Mouse (Mus musculus): ENCODE results near the gene Sigirr.

Sigirr gene

GRCm38 (mm10) chr7:141096649-141097056, 3.7 kb downstream of the Sigirr start:
- no peak for DNase-seq (ENCODE audit: low spot score)

GRCm38 (mm10) chr7:141096021-141096420, 4.4 kb downstream of the Sigirr start:
- DNase-seq (ENCODE audit: low spot score), result no peak

GRCm38 (mm10) chr7:141094487-141095205, 5.7 kb downstream of the Sigirr start:
- DNase-seq (ENCODE audit: low spot score), result no peak

DNA sequence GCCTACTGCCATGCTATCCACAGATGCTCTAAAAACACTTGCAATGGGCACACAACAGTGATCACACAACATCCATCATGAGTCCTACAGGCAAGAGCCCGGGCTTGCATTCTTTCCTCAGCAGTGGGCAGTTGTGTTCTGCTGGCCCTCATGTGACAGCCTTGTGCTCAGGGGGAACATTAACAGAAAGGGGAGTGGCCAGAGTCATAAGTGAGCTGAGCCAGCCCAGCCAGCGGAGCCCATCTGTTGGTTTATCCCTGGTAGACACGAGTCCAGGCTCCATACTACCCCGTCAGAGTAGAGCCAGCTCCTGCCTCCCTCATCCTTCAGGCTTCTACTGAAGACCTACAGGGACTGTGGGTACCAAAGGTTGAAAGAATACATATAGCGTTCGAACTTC, 6.4 kb downstream of the Sigirr start:
- no peak for DNase-seq (ENCODE audit: low spot score)

DNA sequence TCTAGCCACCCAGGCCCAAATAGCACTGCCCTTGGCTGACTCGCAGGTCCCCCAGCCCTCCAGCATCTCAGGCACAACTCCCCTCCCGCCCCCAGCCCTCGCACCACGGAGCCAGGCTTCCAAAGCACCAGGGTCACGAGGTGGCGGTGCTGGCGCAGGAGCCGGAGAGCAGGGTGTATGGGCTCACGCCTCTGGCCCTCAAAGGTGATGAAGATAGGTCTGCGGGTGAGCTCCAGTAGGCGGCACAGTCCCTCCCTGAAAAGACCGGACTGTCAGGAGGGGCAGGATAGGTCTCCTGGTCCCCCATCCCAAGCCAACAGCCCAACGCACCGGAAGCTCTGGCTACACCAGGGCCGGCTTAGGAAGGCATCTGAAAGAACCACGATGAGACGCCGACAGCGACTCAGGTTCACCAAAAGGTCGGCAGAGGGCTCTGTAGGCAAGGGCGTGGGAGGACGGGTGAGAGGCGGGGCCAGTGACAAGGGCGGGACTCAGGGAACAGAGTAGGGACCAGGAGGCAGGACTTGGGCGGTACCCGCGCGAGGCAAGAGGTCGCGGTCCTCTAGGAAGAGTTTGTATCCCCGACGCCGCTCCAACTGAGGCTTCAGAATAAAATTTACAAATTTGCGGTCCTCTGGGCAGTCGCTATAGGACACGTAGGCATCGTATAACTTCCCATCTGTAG, 8.2 kb downstream of the Sigirr start:
- no peak for DNase-seq (ENCODE audit: low spot score)

DNA sequence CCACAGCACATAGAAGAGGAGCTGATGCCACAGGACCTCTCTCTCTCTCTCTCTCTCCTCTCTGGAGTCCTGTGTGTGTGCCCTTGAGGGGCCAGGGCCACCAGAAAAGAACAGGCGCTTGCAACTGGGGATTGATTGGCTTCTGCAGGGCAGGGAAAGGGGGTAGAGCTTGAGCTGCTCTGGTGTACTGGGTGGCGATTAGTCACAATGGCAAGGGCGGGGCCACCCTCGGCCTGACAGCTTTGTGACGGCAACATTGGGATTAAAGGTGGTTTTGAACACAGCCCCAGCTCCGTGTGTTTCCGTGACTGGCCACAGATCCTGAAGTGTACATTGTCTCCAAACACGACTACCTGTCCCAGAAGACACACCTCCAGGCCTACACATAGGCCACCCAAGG, 10.1 kb downstream of the Sigirr start:
- DNase-seq (ENCODE audit: low spot score), result no peak

GRCm38 (mm10) chr7:141088473-141088872, 11.9 kb downstream of the Sigirr start:
- DNase-seq (ENCODE audit: low spot score), result no peak

DNA sequence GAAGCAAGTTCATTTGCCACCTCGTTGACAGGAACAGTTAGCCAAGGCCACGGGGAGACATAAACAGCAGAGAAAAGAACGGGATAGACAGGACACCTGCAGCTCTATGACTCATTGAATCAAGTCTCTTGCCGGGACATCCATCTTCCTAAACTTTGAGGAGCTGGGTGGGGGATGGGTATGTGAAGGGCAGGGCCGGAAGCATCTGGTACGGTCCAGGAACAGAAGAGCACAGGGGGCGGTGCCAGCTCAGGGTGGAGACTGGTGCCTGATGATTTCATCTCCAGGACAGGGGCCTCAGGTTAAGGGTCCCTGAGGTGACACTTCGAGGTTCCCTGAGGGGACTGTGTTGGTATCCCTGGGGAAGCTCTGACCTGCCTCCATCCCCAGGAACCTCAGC, 12.5 kb downstream of the Sigirr start:
- no peak for DNase-seq (ENCODE audit: low spot score)

GRCm38 (mm10) chr7:141079481-141080449, 20.6 kb downstream of the Sigirr start:
- no peak for DNase-seq (ENCODE audit: low spot score)

DNA sequence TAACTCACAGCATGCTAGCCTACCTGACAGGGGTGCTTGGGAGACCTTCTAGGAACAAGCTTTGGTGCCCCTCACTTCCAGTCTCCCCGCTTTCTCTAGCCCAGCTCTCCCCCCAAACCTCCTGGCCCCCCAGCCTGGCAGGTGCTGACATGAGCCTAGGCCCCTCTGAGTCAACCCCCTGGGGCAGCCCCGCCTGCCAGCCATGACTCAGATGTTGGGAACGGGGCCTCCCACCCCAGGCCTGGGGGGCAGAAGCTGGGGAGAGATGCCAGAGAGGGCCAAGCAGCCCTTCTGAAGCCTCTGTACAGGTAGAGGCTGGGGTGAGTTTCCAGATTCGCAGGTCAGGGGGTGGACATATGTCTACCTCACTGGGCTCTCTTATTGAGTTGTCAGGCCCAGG, 21.5 kb downstream of the Sigirr start:
- DNase-seq (ENCODE audit: low spot score), result no peak

- no peak for DNase-seq (ENCODE audit: low spot score)
These were observed 22.5 kb downstream of the Sigirr start, which contains the start of gene Pkp3 for GRCm38 (mm10) chr7:141077841-141078240. TSS of gene Pkp3 (plus strand) at chr7:141078218.

- DNase-seq (ENCODE audit: low spot score), result no peak
These were observed 26.6 kb downstream of the Sigirr start for GRCm38 (mm10) chr7:141073782-141074181.

DNA sequence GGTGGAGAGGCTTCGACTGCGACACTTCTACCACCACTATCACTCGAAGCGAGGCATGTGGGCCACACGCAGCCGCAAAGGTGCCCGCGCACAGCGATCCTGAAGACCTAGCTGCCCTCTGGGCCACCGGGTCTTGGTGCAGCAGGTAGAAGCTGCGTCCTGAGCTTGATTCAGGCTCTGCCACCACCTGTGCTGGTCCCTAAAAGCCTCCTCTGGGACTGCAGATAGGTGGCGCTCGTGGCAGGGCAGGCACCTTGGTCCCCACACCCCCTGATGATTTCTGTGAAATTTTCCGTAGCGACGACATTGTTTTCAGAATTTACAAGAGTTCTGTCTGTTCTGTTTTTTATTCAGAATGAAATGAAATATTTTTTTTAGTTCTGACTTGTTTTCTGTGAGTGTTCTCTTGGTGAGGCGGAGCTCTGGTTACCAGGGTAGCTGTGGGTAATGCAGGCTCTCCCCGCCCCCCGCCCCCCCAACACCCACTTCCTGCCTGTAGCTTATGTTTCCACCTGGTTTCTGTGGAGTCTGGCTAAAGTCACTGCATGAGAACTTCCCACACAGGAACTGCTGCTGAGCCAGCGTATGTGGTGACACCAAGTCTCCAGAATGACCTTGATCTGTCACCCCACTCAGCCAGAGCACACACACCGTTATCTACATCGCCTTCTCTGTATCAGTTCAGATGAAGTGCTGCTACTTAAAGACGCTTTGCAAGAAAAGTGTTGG, 28.2 kb downstream of the Sigirr start:
- no peak for DNase-seq (ENCODE audit: low spot score)

DNA sequence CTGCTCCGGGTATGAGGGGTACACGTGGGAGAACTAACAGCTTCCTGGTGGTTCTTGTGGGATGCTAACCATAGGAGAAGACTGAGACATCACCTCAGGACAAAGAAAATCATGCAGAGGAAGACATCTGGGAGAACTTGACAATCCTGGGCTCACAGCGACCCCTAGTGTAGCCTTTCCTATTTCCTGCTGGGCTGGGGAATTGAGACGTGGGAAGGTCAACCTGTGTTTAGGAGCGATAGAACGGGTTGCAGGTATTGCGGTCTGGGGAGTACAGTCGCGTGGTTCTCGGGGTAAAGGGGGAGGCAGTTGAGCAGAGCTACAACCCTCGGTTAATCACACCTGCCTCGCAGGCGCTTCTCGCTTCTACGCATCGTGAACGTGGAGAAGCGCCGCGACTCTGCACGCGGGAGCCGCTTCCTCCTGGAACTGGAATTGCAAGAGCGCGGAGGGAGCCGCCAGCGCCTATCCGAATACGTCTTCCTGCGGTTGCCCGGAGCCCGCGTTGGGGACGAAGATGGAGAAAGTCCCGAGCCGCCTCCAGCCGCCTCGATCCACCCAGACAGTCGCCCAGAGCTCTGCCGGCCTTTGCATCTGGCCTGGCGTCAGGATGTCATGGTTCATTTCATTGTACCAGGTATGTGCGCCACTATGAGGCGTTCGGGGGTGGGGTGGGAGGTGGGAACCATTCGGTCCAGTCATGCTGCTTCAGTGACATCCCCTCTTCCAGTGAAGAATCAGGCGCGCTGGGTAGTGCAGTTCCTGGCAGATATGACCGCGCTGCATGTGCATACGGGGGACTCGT, 30.1 kb downstream of the Sigirr start:
- DNase-seq (ENCODE audit: low spot score), result no peak

DNA sequence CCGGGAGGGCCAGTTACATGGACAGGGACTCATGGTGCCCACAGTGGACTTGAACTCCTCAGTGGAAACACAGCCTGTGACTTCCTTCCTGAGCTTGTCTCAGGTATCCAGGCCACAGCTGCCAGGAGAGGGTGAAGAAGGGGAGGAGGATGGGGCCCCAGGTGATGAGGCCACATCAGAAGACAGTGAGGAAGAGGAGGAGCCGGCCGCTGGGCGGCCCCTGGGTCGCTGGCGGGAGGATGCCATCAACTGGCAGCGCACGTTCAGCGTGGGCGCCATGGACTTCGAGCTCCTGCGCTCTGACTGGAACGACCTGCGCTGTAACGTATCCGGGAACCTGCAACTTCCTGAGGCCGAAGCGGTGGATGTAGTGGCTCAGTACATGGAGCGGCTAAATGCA, 32.0 kb downstream of the Sigirr start:
- DNase-seq (ENCODE audit: low spot score), result no peak

DNA sequence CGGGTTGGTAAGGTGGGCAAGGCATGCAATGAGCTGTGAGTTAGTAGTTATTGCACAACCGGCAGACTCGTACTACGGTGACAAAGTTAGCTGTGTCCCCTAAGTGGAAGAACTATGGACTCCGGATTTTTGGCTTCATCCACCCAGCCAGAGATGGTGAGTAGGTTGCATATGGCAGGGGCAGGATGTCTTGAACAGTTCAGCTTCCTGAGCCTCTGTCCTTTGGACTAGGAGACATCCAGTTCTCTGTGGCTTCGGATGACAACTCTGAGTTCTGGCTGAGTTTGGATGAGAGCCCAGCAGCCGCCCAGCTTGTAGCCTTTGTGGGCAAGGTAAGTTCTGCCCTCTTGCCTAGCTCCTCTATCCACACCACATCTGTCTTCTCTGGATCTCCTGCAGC, 35.8 kb downstream of the Sigirr start:
- no peak for DNase-seq (ENCODE audit: low spot score)

DNA sequence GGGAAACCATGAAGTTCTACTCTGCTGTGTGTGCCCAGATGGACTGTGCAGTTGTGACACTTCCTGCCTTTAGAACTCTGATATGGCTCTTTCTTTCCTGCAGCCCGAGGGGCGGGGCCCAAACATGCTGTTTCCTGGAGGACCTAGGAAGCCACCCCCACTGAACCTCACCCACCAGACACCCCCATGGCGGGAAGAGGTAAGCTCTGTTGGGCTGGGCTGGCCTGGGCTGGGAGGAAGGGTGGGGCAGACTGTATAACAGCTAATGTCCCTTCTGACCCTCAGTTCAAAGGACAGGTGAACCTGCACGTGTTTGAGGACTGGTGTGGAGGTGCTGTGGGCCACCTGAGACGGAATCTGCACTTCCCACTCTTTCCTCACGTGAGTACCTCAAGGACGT, 36.2 kb downstream of the Sigirr start:
- no peak for DNase-seq (ENCODE audit: low spot score)

DNA sequence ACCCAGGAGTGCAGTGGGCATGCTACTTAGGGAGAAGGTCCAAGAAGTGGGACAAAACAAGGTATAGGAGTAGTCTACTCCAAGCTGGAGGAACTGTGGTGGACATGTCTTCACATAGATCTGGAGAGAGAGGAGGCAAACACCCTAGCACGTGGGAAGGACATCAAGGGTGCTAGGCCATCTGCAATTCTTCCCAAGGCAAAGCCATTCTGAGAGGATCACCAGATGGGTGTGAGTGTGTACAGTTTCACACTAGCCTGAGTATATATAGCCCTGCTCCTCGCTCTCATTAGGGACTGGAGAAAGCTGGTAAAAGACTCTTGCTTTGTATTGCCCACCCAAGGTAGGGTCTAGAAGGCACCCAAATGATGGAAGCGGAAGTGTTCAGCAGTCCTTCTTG, 37.0 kb downstream of the Sigirr start:
- no peak for DNase-seq (ENCODE audit: low spot score)

DNA sequence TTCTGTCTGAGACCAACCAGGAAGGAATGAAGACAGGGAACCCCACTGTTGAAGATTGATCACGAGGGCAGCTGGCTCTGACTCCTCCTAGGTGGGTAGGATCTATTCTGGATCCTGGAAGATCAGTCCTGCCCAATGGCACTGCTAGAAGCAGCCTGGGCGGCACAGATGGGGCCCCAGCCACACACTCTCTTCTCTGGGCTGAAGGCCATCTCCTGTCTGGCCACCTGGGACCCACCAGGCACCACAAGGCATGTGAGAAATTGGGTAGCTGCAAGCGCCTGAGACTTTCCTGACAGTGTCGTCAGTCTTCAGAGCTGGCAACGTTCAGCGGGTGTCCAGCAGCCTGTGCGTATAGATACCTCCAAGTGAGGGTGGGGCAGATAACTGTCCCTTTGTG, 37.8 kb downstream of the Sigirr start:
- no peak for DNase-seq (ENCODE audit: low spot score)

- DNase-seq (ENCODE audit: low spot score), result no peak
These were observed 39.1 kb downstream of the Sigirr start for GRCm38 (mm10) chr7:141061269-141061692.

Data from layer of hippocampus, adult 9-10 months (tissue).